Mouse (Mus musculus): ENCODE data around the gene Nfasc.

DNA sequence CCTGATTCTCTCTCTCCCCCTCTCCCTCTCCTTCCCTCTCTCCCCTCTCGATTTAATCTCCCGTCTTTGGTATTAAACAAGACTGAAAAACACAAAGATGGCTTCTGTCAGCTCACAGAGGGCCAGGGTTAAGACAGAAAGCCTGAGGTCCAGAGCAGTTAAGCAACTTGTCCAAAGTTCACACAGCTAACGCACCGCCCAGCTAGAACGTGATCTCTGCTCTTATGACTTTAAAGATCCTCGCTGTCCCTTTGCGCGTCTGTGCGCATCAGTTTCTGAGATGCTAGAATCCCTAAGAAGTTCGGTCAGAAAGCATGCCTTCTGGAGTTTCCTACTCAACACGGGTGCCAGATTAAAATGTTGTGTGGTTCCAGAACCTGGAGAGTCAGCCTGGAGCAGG is 221.9 kb downstream of the Nfasc start:
- TF ChIP-seq CTCF (IDR thresholded peaks at IDR 0.05; ENCODE audit: borderline replicate concordance, insufficient read depth, low read length), result no peak
- TF ChIP-seq POLR2A (IDR thresholded peaks at IDR 0.05; ENCODE audit: low read depth, low read length), result no peak
